Mouse (Mus musculus) E14TG2a.4 (cell line): ENCODE results near the gene Msln.

ENCODE experiments used
- H3K27me3 ChIP-seq: 2 replicates; pipeline ENCODE4 v1.6.1; 2014; ENCODE audit warnings: low read length, control low read depth; ENCODE audit not compliant: insufficient read depth
- H3K36me3 ChIP-seq: 2 replicates; pipeline ENCODE4 v1.6.1; 2014; ENCODE audit warnings: low read length, control low read depth; ENCODE audit not compliant: insufficient read depth
- H3K4me1 ChIP-seq: replicated peaks from 2 replicates; pipeline ENCODE4 v1.6.1; 2014; ENCODE audit warnings: low read depth, low read length, control low read depth
- H3K4me3 ChIP-seq: replicated peaks from 2 replicates; pipeline ENCODE4 v1.5.1; 2014; ENCODE audit warnings: mild to moderate bottlenecking, low read length
- H3K9me3 ChIP-seq: 2 replicates; pipeline ENCODE4 v1.6.1; 2014; ENCODE audit warnings: low read length, control low read depth
- CTCF ChIP-seq: conservative IDR thresholded peaks from 2 replicates; pipeline ENCODE4 v1.5.1; 2014; ENCODE audit warnings: low read length
- NANOG ChIP-seq: IDR thresholded peaks from 2 replicates; pipeline ENCODE4 v1.6.1; 2014; ENCODE audit warnings: borderline replicate concordance, low read length, mixed read lengths
- POU5F1 ChIP-seq: IDR thresholded peaks from 2 replicates; pipeline ENCODE4 v1.6.1; 2014; ENCODE audit warnings: low read length, borderline replicate concordance

Msln gene

GRCm38 (mm10) chr17:25777948-25778347 is 23.8 kb upstream of the Msln start:
- H3K4me3 ChIP-seq, result no peak overlapping the region
- TF ChIP-seq POU5F1 (no peak), CTCF (no peak), NANOG (no peak)
- no peaks in the 10 kb centered on the region for H3K9me3 ChIP-seq
- peaks cover 48% of the 10 kb centered on the region for H3K4me1 ChIP-seq
- H3K36me3 ChIP-seq, result peaks cover 73% of the 10 kb centered on the region
- H3K27me3 ChIP-seq, result no peaks in the 10 kb centered on the region

GRCm38 (mm10) chr17:25775318-25776062 is 21.3 kb upstream of the Msln start:
- H3K9me3 ChIP-seq, result no peaks in the 10 kb centered on the region
- H3K4me3 ChIP-seq, result no peak overlapping the region
- H3K4me1 ChIP-seq, result peaks cover 47% of the 10 kb centered on the region
- peaks cover 49% of the 10 kb centered on the region for H3K36me3 ChIP-seq
- TF ChIP-seq CTCF (no peak), POU5F1 (no peak), NANOG (no peak)
- H3K27me3 ChIP-seq, result no peaks in the 10 kb centered on the region

- 0 out of 2 replicates have a peak, but pooled peaks cover 6% of the 10 kb centered on the region for H3K27me3 ChIP-seq
- peaks cover 30% of the 10 kb centered on the region for H3K36me3 ChIP-seq
- peak within 1 kb of the TSS; percentile 94 for H3K4me3 ChIP-seq
- no peaks in the 10 kb centered on the region for H3K9me3 ChIP-seq
- no peak for TF ChIP-seq POU5F1
- TF ChIP-seq CTCF, result peak; percentile 84
- peaks cover 44% of the 10 kb centered on the region for H3K4me1 ChIP-seq
Observed at GRCm38 (mm10) chr17:25773549-25774120, 19.5 kb upstream of the Msln start, which contains the start of gene Narfl. Narfl (plus strand) TSS chr17:25773776.

DNA sequence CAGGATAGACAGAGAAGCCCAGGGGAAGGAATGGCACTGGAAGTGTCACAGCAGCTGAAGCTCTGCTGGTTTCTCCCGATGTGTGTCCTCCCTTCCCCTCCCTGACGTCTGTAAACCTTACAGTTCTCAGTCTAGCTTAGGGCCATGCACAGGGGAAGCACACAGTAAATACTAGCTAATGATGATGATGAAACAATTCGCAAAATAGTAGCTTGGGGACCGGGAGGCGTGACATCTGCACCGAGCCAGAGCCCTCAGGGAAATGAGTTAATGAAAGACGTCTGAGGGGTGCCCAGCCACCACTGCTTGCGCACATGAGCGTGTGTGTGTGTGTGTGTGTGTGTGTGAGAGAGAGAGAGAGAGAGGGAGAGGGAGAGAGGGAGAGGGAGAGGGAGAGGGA is 15.2 kb upstream of the Msln start:
- H3K9me3 ChIP-seq, result no peaks in the 10 kb centered on the region
- peaks cover 16% of the 10 kb centered on the region for H3K4me1 ChIP-seq
- H3K4me3 ChIP-seq, result no peak overlapping the region
- TF ChIP-seq NANOG (no peak), POU5F1 (no peak), CTCF (no peak)
- H3K27me3 ChIP-seq, result peaks cover 8% of the 10 kb centered on the region; the same call in 1 of the 2 replicates
- H3K36me3 ChIP-seq, result no peaks in the 10 kb centered on the region

GRCm38 (mm10) chr17:25765886-25766285 is 11.7 kb upstream of the Msln start:
- TF ChIP-seq CTCF (no peak), NANOG (no peak), POU5F1 (no peak)
- H3K4me3 ChIP-seq, result no peak overlapping the region
- no peaks in the 10 kb centered on the region for H3K36me3 ChIP-seq
- H3K9me3 ChIP-seq, result no peaks in the 10 kb centered on the region
- peaks cover 33% of the 10 kb centered on the region for H3K4me1 ChIP-seq
- peaks cover 8% of the 10 kb centered on the region; the same call in 1 of the 2 replicates for H3K27me3 ChIP-seq

DNA sequence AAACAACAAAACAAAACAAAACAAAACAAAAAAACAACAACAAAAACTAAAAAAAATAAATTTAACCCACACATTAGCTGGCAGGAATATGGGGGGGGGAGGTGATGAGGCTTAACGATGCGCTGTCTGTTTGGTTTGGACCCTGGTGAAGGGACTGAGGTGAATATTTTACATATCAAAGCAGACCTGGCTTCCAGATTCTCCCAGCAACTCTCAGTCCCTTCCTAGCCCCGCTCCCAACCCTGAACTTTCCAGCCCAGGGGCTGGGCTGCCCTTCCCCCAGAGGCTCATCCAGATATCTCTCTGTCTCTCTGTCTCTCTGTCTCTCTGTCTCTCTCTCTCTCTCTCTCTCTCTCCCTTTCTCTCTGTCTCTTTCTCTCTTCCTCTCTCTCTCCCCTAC is 8.4 kb upstream of the Msln start:
- no peaks in the 10 kb centered on the region for H3K9me3 ChIP-seq

DNA sequence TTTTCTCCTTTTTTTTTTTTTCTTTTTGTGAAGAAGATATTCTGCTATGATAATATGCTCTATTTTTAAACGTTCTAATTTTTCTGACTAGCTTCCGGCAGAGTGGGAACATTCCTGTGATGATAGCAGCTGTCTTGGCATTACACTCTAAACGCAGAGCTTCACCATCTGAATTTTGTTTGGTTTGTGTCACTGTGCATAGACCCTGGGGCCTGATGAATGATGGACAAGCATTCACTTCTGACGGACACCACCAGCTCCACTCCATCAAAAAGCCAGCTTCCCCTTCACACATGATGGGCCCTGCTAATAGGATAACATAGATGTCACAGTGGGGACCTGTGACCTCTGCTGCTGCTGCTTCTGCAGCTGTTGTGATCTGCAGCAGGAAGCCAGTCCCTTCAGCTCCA is 7.4 kb upstream of the Msln start:
- TF ChIP-seq POU5F1 (no peak), CTCF (no peak), NANOG (no peak)
- H3K4me3 ChIP-seq, result no peak overlapping the region
- no peaks in the 10 kb centered on the region for H3K9me3 ChIP-seq
- H3K27me3 ChIP-seq, result peaks cover under 1% of the 10 kb centered on the region; the same call in 1 of the 2 replicates
- no peaks in the 10 kb centered on the region for H3K36me3 ChIP-seq
- H3K4me1 ChIP-seq, result peaks cover 75% of the 10 kb centered on the region

More for the DNA sequence above, 8.4 kb upstream of the Msln start:
- TF ChIP-seq POU5F1 (no peak), CTCF (no peak), NANOG (no peak)
- no peaks in the 10 kb centered on the region for H3K36me3 ChIP-seq
- no peak overlapping the region for H3K4me3 ChIP-seq
- H3K27me3 ChIP-seq, result peaks cover 2% of the 10 kb centered on the region; the same call in 1 of the 2 replicates
- peaks cover 65% of the 10 kb centered on the region for H3K4me1 ChIP-seq

DNA sequence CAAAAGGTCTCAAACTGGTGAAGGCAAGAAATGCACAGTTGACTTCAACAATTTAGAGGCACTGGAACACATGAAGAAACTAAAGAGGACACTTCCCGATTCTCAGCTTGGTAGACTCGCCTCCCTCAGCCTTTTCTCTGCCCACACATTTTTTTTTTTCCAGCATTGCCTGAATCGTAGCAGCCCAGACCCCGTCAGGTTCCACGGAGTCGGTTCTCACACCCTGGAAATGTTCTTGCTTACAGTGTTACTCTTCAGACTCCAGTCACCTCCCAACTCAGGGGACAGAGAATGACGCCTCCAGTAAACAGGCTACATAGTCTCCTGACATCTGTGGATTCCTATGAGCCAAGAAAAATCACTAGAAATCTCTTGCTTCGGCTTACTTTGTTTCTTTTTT is 6.0 kb upstream of the Msln start:
- TF ChIP-seq NANOG, result no peak
- TF ChIP-seq POU5F1, result no peak
- TF ChIP-seq CTCF, result no peak
- no peak overlapping the region for H3K4me3 ChIP-seq
- no peaks in the 10 kb centered on the region for H3K36me3 ChIP-seq
- no peaks in the 10 kb centered on the region for H3K27me3 ChIP-seq
- H3K4me1 ChIP-seq, result peaks cover 89% of the 10 kb centered on the region
- no peaks in the 10 kb centered on the region for H3K9me3 ChIP-seq

DNA sequence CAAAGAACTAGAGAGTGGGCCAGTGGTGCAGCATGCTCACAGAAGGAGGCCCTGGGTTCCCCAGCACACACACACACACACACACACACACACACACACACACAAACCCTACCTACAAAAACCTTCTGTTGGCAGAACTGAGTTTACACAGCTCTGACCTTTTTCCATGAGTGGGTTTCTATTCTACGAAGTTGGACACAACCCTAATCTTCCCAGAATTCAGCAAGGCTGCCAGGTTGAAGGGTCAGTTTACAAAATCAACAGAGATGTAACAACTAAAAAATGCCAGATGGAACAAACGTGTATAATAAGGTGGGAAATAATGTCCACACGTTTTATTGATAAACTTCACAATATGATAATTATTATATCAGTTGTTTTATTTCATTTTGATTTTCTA is 3.5 kb upstream of the Msln start:
- H3K4me3 ChIP-seq, result no peak overlapping the region
- no peaks in the 10 kb centered on the region for H3K9me3 ChIP-seq
- peaks cover 99% of the 10 kb centered on the region for H3K4me1 ChIP-seq
- no peak for TF ChIP-seq NANOG
- no peak for TF ChIP-seq POU5F1
- TF ChIP-seq CTCF, result no peak
- 0 out of 2 replicates have a peak, but pooled peaks cover 4% of the 10 kb centered on the region for H3K27me3 ChIP-seq
- H3K36me3 ChIP-seq, result no peaks in the 10 kb centered on the region
